Mouse (Mus musculus) hindbrain, embryonic 15.5 days (tissue): ENCODE results near the gene Slc25a39. TPM values are rescaled to one million over a fixed set of nuclear protein-coding genes. Genes with fewer than 3 reads are reported as not detected.
"Not testable (repeated sequence)": the region's sequence is repeated elsewhere in the genome, so short reads cannot be mapped to it uniquely, and the experiment has no call there.

Source experiments
- ATAC-seq: fragments of 200-750 bp; cut with Nextera tagmentation; 2 replicates; pipeline ENCODE4 v1.8.0; 2017; ENCODE audit warnings: low read depth, moderate number of reproducible peaks, moderate TSS enrichment; ENCODE audit not compliant: low FRiP score
- H3K27ac ChIP-seq: fragments of 300-500 bp; sonication (generic); replicated peaks from 2 replicates; pipeline ENCODE4 v1.5.1; 2015; ENCODE audit warnings: mild to moderate bottlenecking, inconsistent platforms
- H3K27me3 ChIP-seq: fragments of 300-500 bp; sonication (generic); 2 replicates; pipeline ENCODE4 v1.6.1; 2015; ENCODE audit warnings: control low read depth, inconsistent platforms
- H3K36me3 ChIP-seq: fragments of 300-500 bp; sonication (generic); 2 replicates; pipeline ENCODE4 v1.6.1; 2015; ENCODE audit warnings: control low read depth, inconsistent platforms
- H3K4me1 ChIP-seq: fragments of 300-500 bp; sonication (generic); replicated peaks from 2 replicates; pipeline ENCODE4 v1.6.1; 2015; ENCODE audit warnings: control low read depth, inconsistent platforms
- H3K4me2 ChIP-seq: fragments of 300-500 bp; sonication (generic); 2 replicates; pipeline ENCODE4 v1.6.1; 2015; ENCODE audit warnings: moderate library complexity, mild to moderate bottlenecking, inconsistent platforms
- H3K4me3 ChIP-seq: fragments of 300-500 bp; sonication (generic); 2 replicates; pipeline ENCODE4 v1.5.1; 2015; ENCODE audit warnings: mild to moderate bottlenecking, inconsistent platforms
- H3K9ac ChIP-seq: fragments of 300-500 bp; sonication (generic); 2 replicates; pipeline ENCODE4 v1.6.1; 2015; ENCODE audit warnings: inconsistent platforms
- H3K9me3 ChIP-seq: fragments of 300-500 bp; sonication (generic); 2 replicates; pipeline ENCODE4 v1.6.1; 2016; ENCODE audit warnings: control low read depth, inconsistent platforms
- WGBS: fragments of 180-500 bp; shearing (Covaris S2); methylation state at CpG from one replicate; pipeline ENCODE4 v1.1.7; 2015; 5-methylcytosine and 5-hydroxymethylcytosine counted together
- polyA plus RNA-seq: library from polyadenylated mRNA; unstranded; fragments of >200 nt; fragmentation: Nextera tagmentation; extraction: Ambion mirVana; gene quantifications from 2 replicates; pipeline ENCODE4 v1.2.1, GENCODE M21; 2015

Gene Slc25a39
- polyA plus RNA-seq, 1 experiment from 2014 or later: 168 TPM

DNA sequence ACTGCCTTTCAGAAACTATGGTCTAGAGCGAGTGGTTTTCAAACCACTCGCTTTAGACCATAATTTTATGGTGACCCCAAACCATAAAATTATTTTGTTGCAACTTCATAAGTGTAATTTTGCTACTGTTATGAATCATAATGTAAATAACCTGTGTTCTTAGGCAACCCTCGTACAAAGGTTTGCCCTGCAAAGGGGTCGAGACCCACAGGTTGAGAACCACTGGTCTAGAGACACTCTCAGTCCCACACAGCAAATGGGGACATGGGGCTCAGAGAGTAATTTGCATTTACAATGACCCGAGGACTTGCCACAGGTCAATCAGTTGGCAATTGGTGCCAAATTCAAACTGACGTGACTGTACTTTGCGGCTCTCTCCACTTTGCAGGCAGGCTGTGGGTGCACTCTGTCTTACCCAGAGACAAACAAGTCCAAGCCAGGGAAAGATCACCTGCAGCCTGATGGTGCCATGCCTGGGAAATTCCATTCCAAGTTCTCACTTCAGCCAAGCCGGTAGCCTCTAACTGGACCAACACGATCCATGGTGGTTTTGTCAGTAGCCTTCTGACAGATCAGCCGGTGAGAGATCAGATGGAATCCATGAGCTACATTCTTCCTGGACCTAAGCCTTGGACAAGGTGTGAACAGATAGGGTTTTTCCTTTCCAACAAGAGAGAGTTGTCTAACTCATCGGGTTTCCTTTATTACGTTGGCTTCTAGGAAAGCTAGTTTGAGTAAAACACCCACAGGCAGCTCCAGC is 35.6 kb downstream of the Slc25a39 start:
- Histone ChIP-seq H3K4me2 (no peak overlapping the region), H3K9me3 (no peaks in the 10 kb centered on the region), H3K4me1 (peaks cover 16% of the 10 kb centered on the region), H3K4me3 (no peak overlapping the region), H3K36me3 (no peaks in the 10 kb centered on the region), H3K27me3 (no peaks in the 10 kb centered on the region), H3K9ac (no peak overlapping the region), H3K27ac (no peak overlapping the region)
- ATAC-seq: no peak
- 87% methylated on average over 12 of the region's 12 CpGs for WGBS

DNA sequence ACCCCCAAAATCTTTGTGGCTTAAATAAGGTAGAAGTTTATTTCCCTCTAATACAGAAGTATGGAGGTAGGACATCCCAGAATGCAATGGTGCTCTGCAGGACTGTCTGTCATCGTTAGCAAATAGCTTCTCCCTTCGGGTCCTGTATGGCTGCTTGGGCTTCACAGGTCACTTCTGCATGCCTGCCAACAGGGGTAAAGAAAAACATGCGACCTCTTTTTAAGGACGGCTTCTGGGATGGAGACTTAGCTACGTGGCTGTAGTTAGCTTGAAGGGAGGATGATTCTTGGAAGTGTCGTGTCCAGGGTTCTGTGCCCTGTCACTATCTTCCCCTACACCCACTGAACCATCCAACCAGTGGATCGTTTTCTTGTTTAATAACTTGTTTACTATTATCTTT is 37.5 kb downstream of the Slc25a39 start:
- Histone ChIP-seq H3K4me3 (no peak overlapping the region), H3K9ac (no peak overlapping the region), H3K9me3 (no peaks in the 10 kb centered on the region), H3K27me3 (no peaks in the 10 kb centered on the region), H3K27ac (no peak overlapping the region), H3K4me2 (no peak overlapping the region), H3K4me1 (peaks cover 2% of the 10 kb centered on the region), H3K36me3 (no peaks in the 10 kb centered on the region)
- no peak for ATAC-seq
- 49% methylated on average over 7 of the region's 7 CpGs for WGBS

DNA sequence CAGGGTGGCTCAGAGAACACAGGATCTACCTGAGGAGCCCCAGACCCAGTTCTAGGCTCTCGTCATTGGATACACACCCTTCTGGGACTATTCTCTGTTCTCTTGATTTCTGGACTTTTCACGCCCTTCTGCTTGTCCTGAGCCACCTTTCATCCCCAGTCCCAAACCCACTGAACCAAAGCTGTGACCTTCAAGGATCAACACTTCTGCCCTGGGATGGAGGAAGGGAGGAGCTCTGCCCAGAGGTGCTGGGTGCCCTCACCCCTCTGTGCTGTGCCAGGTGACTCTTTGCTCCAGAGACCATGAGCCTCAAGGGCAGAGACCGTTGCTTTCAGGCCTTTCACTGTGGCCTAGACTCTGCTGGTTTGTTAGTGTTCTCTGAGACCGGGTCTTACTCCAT is 38.5 kb downstream of the Slc25a39 start:
- Histone ChIP-seq H3K4me2 (no peak overlapping the region), H3K27ac (no peak overlapping the region), H3K27me3 (no peaks in the 10 kb centered on the region), H3K4me1 (no peaks in the 10 kb centered on the region), H3K36me3 (no peaks in the 10 kb centered on the region), H3K9ac (no peak overlapping the region), H3K4me3 (no peak overlapping the region), H3K9me3 (no peaks in the 10 kb centered on the region)
- no peak for ATAC-seq
- 87% methylated on average over 4 of the region's 4 CpGs for WGBS

DNA sequence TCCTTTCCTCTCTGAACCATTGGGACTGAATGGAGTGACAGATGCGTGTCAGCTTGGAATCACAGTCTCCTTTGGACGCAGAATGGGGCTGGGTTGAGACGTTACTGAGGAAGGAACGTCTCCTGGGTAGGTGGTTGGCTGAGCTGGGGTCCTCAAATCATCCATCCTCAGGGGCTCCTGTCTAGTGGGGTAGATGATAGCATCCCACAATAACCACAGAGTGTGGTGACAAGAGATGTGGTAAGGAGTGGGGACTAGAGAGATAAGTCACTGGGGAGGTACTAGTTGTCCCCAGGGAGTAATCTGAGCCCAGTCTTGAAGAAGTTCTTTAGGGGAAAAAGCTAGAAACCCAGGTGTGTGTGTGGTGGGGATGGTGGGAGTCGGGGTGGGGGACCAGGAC is 39.4 kb downstream of the Slc25a39 start:
- Histone ChIP-seq H3K4me3 (no peak overlapping the region), H3K27me3 (no peaks in the 10 kb centered on the region), H3K9me3 (no peaks in the 10 kb centered on the region), H3K27ac (no peak overlapping the region), H3K4me1 (no peaks in the 10 kb centered on the region), H3K36me3 (no peaks in the 10 kb centered on the region), H3K4me2 (no peak overlapping the region), H3K9ac (no peak overlapping the region)
- ATAC-seq: no peak
- 76% methylated on average over 5 of the region's 5 CpGs for WGBS

DNA sequence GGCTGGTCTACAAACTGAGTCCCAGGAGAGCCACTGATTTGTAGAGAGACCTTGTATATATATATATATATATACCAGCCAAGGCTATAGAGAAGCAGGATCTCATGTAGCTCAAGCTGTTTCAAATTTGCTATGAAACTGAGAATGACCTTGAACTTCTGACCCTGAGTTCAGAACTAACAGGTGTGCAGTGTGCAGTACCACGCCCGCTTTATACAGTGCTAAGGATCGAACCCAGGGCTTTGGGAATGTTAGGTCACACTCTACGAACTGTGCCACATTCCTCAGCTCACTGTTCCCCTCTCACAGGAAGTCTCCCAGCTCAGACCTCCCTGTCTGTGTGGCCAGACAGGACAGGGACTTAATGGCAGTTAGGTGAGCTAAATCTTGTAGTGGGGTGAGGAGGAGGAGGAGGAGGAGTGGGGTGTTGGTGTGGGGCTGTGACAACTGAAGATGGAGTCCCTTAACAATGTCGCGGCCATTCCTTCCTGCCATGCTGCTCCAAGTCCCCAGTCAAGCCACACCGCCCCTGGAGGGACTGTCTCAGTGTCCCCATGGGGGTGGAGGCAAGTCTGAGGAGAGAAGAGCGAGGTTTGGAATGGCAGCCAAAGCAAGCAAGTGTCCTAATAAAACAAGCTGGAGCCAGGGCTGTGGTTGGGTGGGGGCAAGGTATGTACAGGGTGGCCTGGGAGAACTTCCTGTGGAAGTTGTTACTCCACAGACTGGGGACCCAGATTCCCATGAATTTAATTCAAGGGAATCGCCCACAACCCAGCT is 40.1 kb downstream of the Slc25a39 start:
- Histone ChIP-seq H3K36me3 (no peaks in the 10 kb centered on the region), H3K9me3 (no peaks in the 10 kb centered on the region), H3K9ac (no peak overlapping the region), H3K4me3 (no peak overlapping the region), H3K4me1 (no peaks in the 10 kb centered on the region), H3K27me3 (no peaks in the 10 kb centered on the region), H3K27ac (no peak overlapping the region), H3K4me2 (no peak overlapping the region)
- ATAC-seq: no peak
- WGBS: 88% methylated on average over 9 of the region's 9 CpGs

DNA sequence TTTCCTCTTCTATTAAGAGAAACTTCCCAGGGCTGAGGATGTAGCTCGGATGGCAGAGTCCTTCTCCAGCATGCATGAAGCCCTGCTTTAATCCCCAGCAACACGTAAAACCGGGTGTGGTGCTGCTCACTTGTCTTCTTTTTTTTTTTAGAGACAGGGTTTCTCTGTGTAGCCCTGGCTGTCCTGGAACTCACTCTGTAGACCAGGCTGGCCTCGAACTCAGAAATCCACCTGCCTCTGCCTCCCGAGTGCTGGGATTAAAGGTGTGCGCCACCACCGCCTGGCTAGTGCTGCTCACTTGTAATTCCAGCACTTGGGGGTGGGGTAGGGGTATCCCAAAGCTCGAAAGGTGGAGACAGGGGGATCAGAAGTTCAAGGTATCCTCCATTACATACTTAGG is 41.6 kb downstream of the Slc25a39 start, which contains the start of gene Slc4a1:
Slc4a1 (minus strand) TSS at position 101 of the 400 bp plus-strand sequence.
- H3K4me1 ChIP-seq, H3K9ac ChIP-seq, H3K9me3 ChIP-seq, ATAC-seq, H3K36me3 ChIP-seq, H3K27me3 ChIP-seq, H3K4me2 ChIP-seq, H3K4me3 ChIP-seq, H3K27ac ChIP-seq: not testable (repeated sequence)
- 88% methylated on average over 8 of the region's 8 CpGs for WGBS

DNA sequence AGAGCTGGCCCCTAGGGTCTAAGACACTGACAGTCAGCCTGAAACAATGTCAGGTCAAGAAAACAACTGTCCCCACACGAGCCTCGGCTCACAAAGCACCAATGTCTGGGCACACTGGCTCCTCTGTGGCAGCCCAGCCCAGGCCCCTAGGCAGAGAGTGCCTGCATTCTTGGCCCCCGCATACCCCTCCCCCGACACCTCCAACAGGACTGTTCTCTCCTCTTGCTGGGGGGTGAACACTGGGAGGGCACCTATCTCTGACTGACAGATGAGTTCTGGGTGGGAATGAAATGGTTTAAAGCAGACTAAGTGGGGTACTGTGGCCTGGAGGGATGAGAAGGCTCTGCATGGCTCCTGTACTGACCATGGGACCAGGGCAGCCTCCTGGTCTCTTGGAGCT is 42.0 kb downstream of the Slc25a39 start:
- 46% methylated on average over 4 of the region's 4 CpGs for WGBS
- no peak for ATAC-seq

DNA sequence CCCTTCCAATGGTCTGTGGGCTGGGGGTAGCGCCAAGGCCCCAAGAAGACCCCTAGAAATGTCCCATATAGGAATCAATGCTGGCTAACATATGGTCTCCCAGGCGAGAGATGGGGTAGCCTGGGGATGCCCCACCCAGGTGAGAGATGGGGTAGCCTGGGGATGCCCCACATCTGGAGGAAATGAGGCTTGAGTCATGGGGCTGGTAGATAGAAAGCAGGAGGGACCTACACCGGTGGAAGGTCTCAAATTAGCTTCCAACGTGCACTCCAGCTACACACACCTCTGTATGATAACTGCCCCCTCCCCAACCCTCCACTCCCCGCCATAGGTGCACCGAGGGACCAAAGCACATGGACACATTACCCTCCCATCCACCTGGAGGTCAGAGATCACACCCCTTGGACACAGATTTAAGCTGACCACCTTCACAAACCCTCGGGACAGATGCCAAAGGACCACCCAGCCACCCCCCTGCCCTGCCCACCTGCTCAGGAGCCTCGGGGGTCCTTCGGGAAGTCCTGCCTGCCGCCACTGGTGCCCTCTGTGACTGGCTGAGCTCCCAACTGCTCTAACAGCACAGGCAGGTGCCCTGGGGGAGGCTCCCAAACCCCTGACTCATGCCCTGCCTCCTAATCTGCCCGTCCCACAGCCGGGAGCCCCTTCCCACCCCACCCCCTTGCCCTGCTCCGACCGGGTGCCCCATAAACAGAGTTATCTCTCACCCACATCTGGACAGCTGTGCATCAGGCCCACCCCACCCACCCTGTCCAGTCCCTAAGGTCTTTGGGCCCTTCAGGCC is 43.0 kb downstream of the Slc25a39 start:
- H3K4me1 ChIP-seq: no peaks in the 10 kb centered on the region
- H3K9me3 ChIP-seq: no peaks in the 10 kb centered on the region
- H3K27me3 ChIP-seq: no peaks in the 10 kb centered on the region
- 76% methylated on average over 14 of the region's 14 CpGs for WGBS
- no peak overlapping the region for H3K27ac ChIP-seq
- no peak overlapping the region for H3K9ac ChIP-seq
- H3K4me3 ChIP-seq: no peak overlapping the region
- H3K36me3 ChIP-seq: no peaks in the 10 kb centered on the region
- ATAC-seq: no peak
- no peak overlapping the region for H3K4me2 ChIP-seq

More for the DNA sequence above, 42.0 kb downstream of the Slc25a39 start:
- no peak overlapping the region for H3K9ac ChIP-seq
- no peak overlapping the region for H3K4me2 ChIP-seq
- H3K9me3 ChIP-seq: no peaks in the 10 kb centered on the region
- no peaks in the 10 kb centered on the region for H3K36me3 ChIP-seq
- H3K4me1 ChIP-seq: no peaks in the 10 kb centered on the region
- no peak overlapping the region for H3K27ac ChIP-seq
- H3K4me3 ChIP-seq: no peak overlapping the region
- no peaks in the 10 kb centered on the region for H3K27me3 ChIP-seq

DNA sequence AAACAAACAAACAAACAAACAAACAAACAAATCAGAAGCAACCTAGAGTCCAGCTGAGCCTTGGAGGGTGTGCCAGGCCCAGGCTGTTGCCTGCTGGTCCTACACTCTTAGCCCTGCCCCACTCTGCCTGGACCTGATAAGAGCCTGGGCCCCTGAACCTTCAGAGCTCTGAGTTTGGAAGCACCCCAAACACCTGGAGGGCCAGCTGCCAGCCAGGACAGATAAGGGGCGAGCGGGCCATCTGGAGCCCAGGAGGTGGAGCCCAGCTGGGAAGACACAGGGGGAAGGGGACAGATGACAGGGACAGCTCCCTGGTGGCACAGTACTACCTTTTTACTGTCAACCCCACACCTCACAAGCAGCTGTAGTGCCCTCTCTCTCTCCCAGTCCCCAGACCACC is 44.1 kb downstream of the Slc25a39 start:
- WGBS: 46% methylated on average over 2 of the region's 2 CpGs
- no peak overlapping the region for H3K27ac ChIP-seq
- H3K27me3 ChIP-seq: no peaks in the 10 kb centered on the region
- H3K4me1 ChIP-seq: no peaks in the 10 kb centered on the region
- H3K36me3 ChIP-seq: no peaks in the 10 kb centered on the region
- no peaks in the 10 kb centered on the region for H3K9me3 ChIP-seq
- H3K9ac ChIP-seq: no peak overlapping the region
- H3K4me2 ChIP-seq: no peak overlapping the region
- H3K4me3 ChIP-seq: no peak overlapping the region
- ATAC-seq: no peak

DNA sequence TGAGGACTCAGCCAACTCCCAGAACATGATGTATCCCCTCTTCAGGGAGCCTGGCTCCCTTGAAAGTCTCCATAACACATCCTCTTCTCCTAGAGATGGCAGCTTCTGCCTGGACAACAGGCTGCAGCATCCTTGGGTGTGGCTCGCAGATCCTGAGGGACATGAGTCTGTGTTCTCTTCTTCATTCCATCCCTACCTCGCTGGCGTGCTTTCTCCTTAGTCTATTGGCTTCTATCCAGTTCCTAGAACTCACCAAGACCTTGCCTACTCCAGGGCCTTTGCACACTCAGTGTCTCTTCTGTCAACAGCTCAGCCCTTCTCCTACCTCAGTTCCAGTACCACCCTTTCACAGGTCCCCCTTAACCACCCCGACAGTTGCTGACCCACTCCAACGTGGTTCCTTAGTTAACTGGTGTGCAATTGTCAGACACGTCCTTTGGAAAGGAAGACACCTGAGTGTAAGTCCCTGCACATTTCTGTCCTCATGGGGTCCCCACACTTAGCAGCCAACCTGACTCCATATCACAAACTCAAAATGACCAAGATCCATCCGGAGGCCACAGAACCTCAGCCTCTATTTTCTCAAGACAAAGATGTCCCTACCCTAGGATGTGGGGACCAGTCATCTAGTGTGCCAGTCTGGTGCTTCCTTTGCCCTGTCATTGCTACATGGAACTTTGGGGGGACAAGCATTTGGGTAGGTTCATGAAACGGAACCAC is 45.8 kb downstream of the Slc25a39 start:
- 87% methylated on average over 8 of the region's 8 CpGs for WGBS
- Histone ChIP-seq H3K4me1 (no peaks in the 10 kb centered on the region), H3K27me3 (no peaks in the 10 kb centered on the region), H3K9me3 (no peaks in the 10 kb centered on the region), H3K9ac (no peak overlapping the region), H3K27ac (no peak overlapping the region), H3K4me3 (no peak overlapping the region), H3K36me3 (no peaks in the 10 kb centered on the region), H3K4me2 (no peak overlapping the region)
- ATAC-seq: no peak

DNA sequence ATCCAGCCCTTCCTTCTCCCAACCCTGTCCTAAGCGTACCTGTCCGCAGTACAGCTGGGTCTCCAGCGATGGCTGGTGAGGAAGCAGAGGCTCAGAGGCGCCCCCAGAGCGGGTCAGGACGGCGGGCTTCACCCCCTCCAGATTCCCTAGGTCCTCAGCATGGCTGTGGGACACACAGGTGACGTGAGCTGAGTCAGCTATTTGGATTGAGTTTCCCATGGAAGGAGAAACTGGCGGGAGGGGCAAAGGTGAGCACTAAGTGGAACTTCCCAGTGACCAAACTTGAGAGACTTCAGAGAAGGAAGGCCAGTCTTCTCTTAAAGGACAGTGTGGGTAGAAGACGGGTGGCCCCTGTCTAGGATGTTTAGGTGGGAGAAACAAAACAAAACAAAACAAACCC is 49.4 kb downstream of the Slc25a39 start:
- H3K36me3 ChIP-seq: no peaks in the 10 kb centered on the region
- ATAC-seq: no peak
- H3K9ac ChIP-seq: no peak overlapping the region
- no peak overlapping the region for H3K4me3 ChIP-seq
- no peak overlapping the region for H3K27ac ChIP-seq
- no peaks in the 10 kb centered on the region for H3K9me3 ChIP-seq
- 79% methylated on average over 10 of the region's 10 CpGs for WGBS
- H3K4me1 ChIP-seq: no peaks in the 10 kb centered on the region
- no peak overlapping the region for H3K4me2 ChIP-seq
- no peaks in the 10 kb centered on the region for H3K27me3 ChIP-seq
